Mouse (Mus musculus) liver, embryonic 12.5 days (tissue): Measurements from ENCODE around the gene Pknox2. TPM values are rescaled to one million over a fixed set of nuclear protein-coding genes. Genes with fewer than 3 reads are reported as not detected.
A peak's percentile ranks its signal among the peaks of the same experiment; 100 is the strongest.

ENCODE experiments used
- ATAC-seq: fragments of 200-750 bp; cut with Nextera tagmentation; 2 replicates; pipeline ENCODE4 v1.8.0; 2017; ENCODE audit warnings: moderate number of reproducible peaks, mild to moderate bottlenecking, moderate library complexity
- H3K27ac ChIP-seq: fragments of 300-500 bp; sonication (generic); 2 replicates; pipeline ENCODE4 v1.5.1; 2016; ENCODE audit warnings: mild to moderate bottlenecking
- H3K27me3 ChIP-seq: fragments of 300-500 bp; sonication (generic); replicated peaks from 2 replicates; pipeline ENCODE4 v1.6.1; 2016; ENCODE audit warnings: mild to moderate bottlenecking, moderate library complexity
- H3K36me3 ChIP-seq: fragments of 300-500 bp; sonication (generic); 2 replicates; pipeline ENCODE4 v1.6.1; 2016; ENCODE audit warnings: mild to moderate bottlenecking, moderate library complexity
- H3K4me1 ChIP-seq: fragments of 300-500 bp; sonication (generic); 2 replicates; pipeline ENCODE4 v1.6.1; 2016
- H3K4me2 ChIP-seq: fragments of 300-500 bp; sonication (generic); 2 replicates; pipeline ENCODE4 v1.6.1; 2016; ENCODE audit warnings: mild to moderate bottlenecking, moderate library complexity
- H3K4me3 ChIP-seq: fragments of 300-500 bp; sonication (generic); 2 replicates; pipeline ENCODE4 v1.5.1; 2016; ENCODE audit warnings: mild to moderate bottlenecking, moderate library complexity
- H3K9ac ChIP-seq: fragments of 300-500 bp; sonication (generic); 2 replicates; pipeline ENCODE4 v1.6.1; 2016; ENCODE audit warnings: mild to moderate bottlenecking, moderate library complexity
- H3K9me3 ChIP-seq: fragments of 300-500 bp; sonication (generic); replicated peaks from 2 replicates; pipeline ENCODE4 v1.6.1; 2016; ENCODE audit warnings: mild to moderate bottlenecking, moderate library complexity
- WGBS: fragments of 180-500 bp; shearing (Covaris S2); methylation state at CpG from one replicate; pipeline ENCODE4 v1.1.7; 2016; ENCODE audit not compliant: insufficient replicate concordance; 5-methylcytosine and 5-hydroxymethylcytosine counted together
- polyA plus RNA-seq: library from polyadenylated mRNA; unstranded; fragments of >200 nt; fragmentation: Nextera tagmentation; extraction: Ambion mirVana; gene quantifications from 2 replicates; pipeline ENCODE4 v1.2.1, GENCODE M21; 2016

The Pknox2 gene
- polyA plus RNA-seq, 1 experiment from 2014 or later: 0.57 TPM

GRCm38 (mm10) chr9:37147886-37148285, 679 bp upstream of the Pknox2 start:
- no peaks in the 10 kb centered on the region; the same call in 1 of the 2 replicates for H3K4me1 ChIP-seq
- H3K4me3 ChIP-seq: no peak overlapping the region
- H3K36me3 ChIP-seq: no peaks in the 10 kb centered on the region
- peaks cover 73% of the 10 kb centered on the region for H3K27me3 ChIP-seq
- H3K4me2 ChIP-seq: no peak overlapping the region
- H3K9ac ChIP-seq: no peak overlapping the region
- ATAC-seq: no peak
- WGBS: 32% methylated on average over 4 of the region's 4 CpGs
- H3K9me3 ChIP-seq: no peaks in the 10 kb centered on the region
- H3K27ac ChIP-seq: no peak overlapping the region

- Histone ChIP-seq H3K9me3 (no peaks in the 10 kb centered on the region), H3K9ac (peak overlapping the region; percentile 50), H3K4me1 (no peaks in the 10 kb centered on the region; the same call in 1 of the 2 replicates), H3K27ac (peak overlapping the region; percentile 67), H3K36me3 (no peaks in the 10 kb centered on the region), H3K27me3 (peaks cover 82% of the 10 kb centered on the region), H3K4me3 (peak overlapping the region; percentile 54), H3K4me2 (peak overlapping the region; percentile 68)
- peak; percentile 70 for ATAC-seq
- under 1% methylated on average over 64 of the region's 75 CpGs for WGBS
These were observed 426 bp downstream of the Pknox2 start for GRCm38 (mm10) chr9:37146603-37147358.

- peak overlapping the region; percentile 68 for H3K4me2 ChIP-seq
- WGBS: 0% methylated on average over 12 of the region's 12 CpGs
- H3K9ac ChIP-seq: peak overlapping the region; percentile 50
- H3K4me3 ChIP-seq: peak overlapping the region; percentile 54
- H3K27me3 ChIP-seq: peaks cover 87% of the 10 kb centered on the region
- no peaks in the 10 kb centered on the region for H3K36me3 ChIP-seq
- no peaks in the 10 kb centered on the region; the same call in 1 of the 2 replicates for H3K4me1 ChIP-seq
- peak overlapping the region; percentile 67; the same call in 1 of the 2 replicates for H3K27ac ChIP-seq
- ATAC-seq: peak; percentile 54
- H3K9me3 ChIP-seq: no peaks in the 10 kb centered on the region
These were observed 929 bp downstream of the Pknox2 start for GRCm38 (mm10) chr9:37146353-37146602.

GRCm38 (mm10) chr9:37145616-37146352, 1.4 kb downstream of the Pknox2 start:
- Histone ChIP-seq H3K4me2 (peak overlapping the region; percentile 68), H3K9me3 (no peaks in the 10 kb centered on the region), H3K4me3 (peak overlapping the region; percentile 54), H3K27ac (0 out of 2 replicates have a peak overlapping the region, but pooled peaks have one; percentile 20), H3K9ac (peak overlapping the region; percentile 50), H3K36me3 (no peaks in the 10 kb centered on the region), H3K27me3 (peaks cover 91% of the 10 kb centered on the region), H3K4me1 (no peaks in the 10 kb centered on the region; the same call in 1 of the 2 replicates)
- WGBS: 1% methylated on average over 42 of the region's 43 CpGs
- ATAC-seq: no peak

GRCm38 (mm10) chr9:37145151-37145615, 2.0 kb downstream of the Pknox2 start:
- H3K9ac ChIP-seq: no peak overlapping the region
- ATAC-seq: no peak
- peaks cover under 1% of the 10 kb centered on the region; the same call in 1 of the 2 replicates for H3K4me1 ChIP-seq
- H3K27ac ChIP-seq: no peak overlapping the region
- no peaks in the 10 kb centered on the region for H3K36me3 ChIP-seq
- H3K27me3 ChIP-seq: peaks cover 96% of the 10 kb centered on the region
- 6% methylated on average over 25 of the region's 26 CpGs for WGBS
- H3K4me3 ChIP-seq: peak overlapping the region; percentile 54
- peak overlapping the region; percentile 68 for H3K4me2 ChIP-seq
- H3K9me3 ChIP-seq: no peaks in the 10 kb centered on the region

GRCm38 (mm10) chr9:37144696-37145095, 2.5 kb downstream of the Pknox2 start:
- Histone ChIP-seq H3K4me1 (peaks cover 6% of the 10 kb centered on the region; the same call in 1 of the 2 replicates), H3K4me3 (peak overlapping the region; percentile 54; the same call in 1 of the 2 replicates), H3K9ac (no peak overlapping the region), H3K27ac (no peak overlapping the region), H3K36me3 (no peaks in the 10 kb centered on the region), H3K27me3 (peaks cover 95% of the 10 kb centered on the region), H3K9me3 (no peaks in the 10 kb centered on the region), H3K4me2 (peak overlapping the region; percentile 68)
- WGBS: 7% methylated on average over 6 of the region's 6 CpGs
- no peak for ATAC-seq

GRCm38 (mm10) chr9:37144251-37144650, 3.0 kb downstream of the Pknox2 start:
- no peak for ATAC-seq
- H3K27me3 ChIP-seq: peaks cover 95% of the 10 kb centered on the region
- 15% methylated on average over 21 of the region's 21 CpGs for WGBS
- H3K27ac ChIP-seq: no peak overlapping the region
- H3K4me3 ChIP-seq: no peak overlapping the region
- H3K4me2 ChIP-seq: peak overlapping the region; percentile 33; the same call in 1 of the 2 replicates
- no peaks in the 10 kb centered on the region for H3K36me3 ChIP-seq
- no peaks in the 10 kb centered on the region for H3K9me3 ChIP-seq
- H3K9ac ChIP-seq: no peak overlapping the region
- H3K4me1 ChIP-seq: peaks cover 7% of the 10 kb centered on the region; the same call in 1 of the 2 replicates

- no peak overlapping the region for H3K4me2 ChIP-seq
- no peak overlapping the region for H3K9ac ChIP-seq
- ATAC-seq: no peak
- no peaks in the 10 kb centered on the region for H3K36me3 ChIP-seq
- H3K27me3 ChIP-seq: peaks cover 87% of the 10 kb centered on the region
- H3K27ac ChIP-seq: no peak overlapping the region
- WGBS: 45% methylated on average over 12 of the region's 12 CpGs
- no peaks in the 10 kb centered on the region for H3K9me3 ChIP-seq
- no peak overlapping the region for H3K4me3 ChIP-seq
- peaks cover 7% of the 10 kb centered on the region; the same call in 1 of the 2 replicates for H3K4me1 ChIP-seq
These were observed 3.9 kb downstream of the Pknox2 start for GRCm38 (mm10) chr9:37143046-37143931.

- WGBS: 23% methylated on average over 4 of the region's 4 CpGs
- no peaks in the 10 kb centered on the region for H3K9me3 ChIP-seq
- H3K36me3 ChIP-seq: no peaks in the 10 kb centered on the region
- H3K4me1 ChIP-seq: peaks cover 7% of the 10 kb centered on the region; the same call in 1 of the 2 replicates
- H3K4me2 ChIP-seq: no peak overlapping the region
- no peak overlapping the region for H3K4me3 ChIP-seq
- no peak overlapping the region for H3K27ac ChIP-seq
- H3K27me3 ChIP-seq: peaks cover 75% of the 10 kb centered on the region
- H3K9ac ChIP-seq: no peak overlapping the region
- no peak for ATAC-seq
These were observed 5.1 kb downstream of the Pknox2 start for GRCm38 (mm10) chr9:37142107-37142506.

- Histone ChIP-seq H3K9ac (no peak overlapping the region), H3K4me2 (no peak overlapping the region), H3K4me3 (no peak overlapping the region), H3K36me3 (no peaks in the 10 kb centered on the region), H3K4me1 (peaks cover 7% of the 10 kb centered on the region; the same call in 1 of the 2 replicates), H3K9me3 (no peaks in the 10 kb centered on the region), H3K27ac (no peak overlapping the region), H3K27me3 (peaks cover 61% of the 10 kb centered on the region)
- 49% methylated on average over 5 of the region's 5 CpGs for WGBS
- ATAC-seq: no peak
These were observed 6.6 kb downstream of the Pknox2 start for GRCm38 (mm10) chr9:37140464-37141181.

- Histone ChIP-seq H3K27me3 (peaks cover 50% of the 10 kb centered on the region), H3K27ac (no peak overlapping the region), H3K4me2 (peak overlapping the region; percentile 27), H3K36me3 (no peaks in the 10 kb centered on the region), H3K4me1 (peaks cover 7% of the 10 kb centered on the region; the same call in 1 of the 2 replicates), H3K9me3 (no peaks in the 10 kb centered on the region), H3K4me3 (no peak overlapping the region), H3K9ac (no peak overlapping the region)
- peak; percentile 62 for ATAC-seq
- 4% methylated on average over 8 of the region's 8 CpGs for WGBS
These were observed 7.7 kb downstream of the Pknox2 start for GRCm38 (mm10) chr9:37139514-37139913.
